Mouse (Mus musculus): ENCODE data around the gene Hyal5.

Hyal5 gene

DNA sequence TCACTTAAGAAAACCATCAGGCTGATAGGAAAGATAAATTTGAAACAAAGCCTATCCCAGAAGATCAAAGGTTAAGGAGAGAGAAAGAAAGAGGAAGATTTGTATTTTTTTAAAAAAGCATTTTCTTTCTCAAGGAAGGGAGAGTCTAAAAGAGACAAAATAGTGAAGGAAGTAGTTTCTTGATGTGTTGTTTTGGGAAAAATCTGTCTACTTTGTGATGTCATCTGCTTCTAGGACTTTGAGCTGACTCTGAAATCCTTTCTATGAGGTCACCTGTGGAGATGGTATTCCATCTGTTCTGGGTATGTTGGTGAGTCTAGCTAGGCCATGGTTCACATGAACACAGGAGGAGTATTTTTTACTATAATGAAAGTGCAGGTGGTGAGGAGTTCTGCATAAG, at the start of gene Hyal5:
Gene Hyal5, plus strand, starts transcription at position 301 of the 400 bp plus-strand sequence.
- DNase-seq (ENCODE audit: low read depth), result no peak

DNA sequence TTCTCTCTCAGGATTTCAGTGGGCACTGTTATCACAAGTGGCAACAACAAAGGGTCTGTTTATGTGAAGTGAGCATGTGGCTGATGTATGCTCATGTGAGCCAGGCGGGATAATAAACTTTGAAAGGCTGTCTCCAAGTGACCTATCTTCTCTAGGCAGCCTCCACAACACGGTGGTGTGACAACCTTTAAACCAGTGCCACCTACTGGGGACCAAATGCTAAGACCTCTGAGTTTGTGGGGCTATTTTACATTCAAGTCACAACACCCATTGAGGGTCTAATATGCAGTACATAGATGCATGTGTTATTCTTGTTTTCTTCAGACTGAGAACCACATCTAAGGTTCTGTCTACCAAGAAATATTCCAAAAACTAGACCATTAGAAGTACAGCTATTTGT, 35.7 kb upstream of the Hyal5 start:
- no peak for DNase-seq (ENCODE audit: low read depth)

DNA sequence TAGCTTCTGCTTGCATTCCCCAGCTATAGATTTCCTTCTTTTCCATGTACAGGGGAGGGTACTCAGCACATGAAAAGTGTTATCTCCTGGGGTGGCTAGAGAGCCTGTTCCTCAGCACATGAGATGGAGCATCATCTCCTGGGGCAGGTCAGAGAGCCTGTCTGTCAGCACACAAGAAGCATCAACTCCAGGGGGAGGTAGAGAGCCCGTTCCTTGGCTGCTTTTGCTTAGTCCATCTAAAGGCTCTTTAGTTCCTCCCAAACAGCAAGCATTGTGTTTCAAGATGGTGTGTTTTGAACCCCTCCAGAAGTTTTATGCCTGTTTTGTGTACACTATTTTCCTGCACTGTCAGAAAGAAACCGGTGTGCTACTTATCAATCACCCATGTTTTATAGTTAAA, 2.5 kb downstream of the Hyal5 start:
- DNase-seq (ENCODE audit: low read depth), result no peak

DNA sequence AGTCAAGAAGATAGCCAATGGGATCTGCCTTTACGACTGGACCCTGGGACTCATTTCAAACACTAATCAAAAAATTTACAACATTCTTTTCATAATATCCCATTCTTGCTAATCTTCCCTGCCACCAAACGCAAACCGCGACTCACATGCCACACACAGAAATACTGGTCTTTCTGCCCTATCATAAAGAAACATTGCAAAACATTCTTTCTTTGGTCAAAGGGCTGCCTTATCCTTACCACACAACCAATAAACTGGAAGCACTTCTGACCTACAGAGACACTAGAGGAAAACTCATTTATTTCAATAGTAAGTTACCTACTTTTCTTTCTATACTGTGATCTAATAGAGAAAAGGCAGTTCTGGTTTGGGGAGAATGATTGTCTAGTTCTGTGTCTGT, 5.9 kb downstream of the Hyal5 start:
- no peak for DNase-seq (ENCODE audit: low read depth)

GRCm38 (mm10) chr6:24894146-24894873, 36.5 kb downstream of the Hyal5 start:
- peak; percentile 3 for DNase-seq (ENCODE audit: low read depth)

GRCm38 (mm10) chr6:24894874-24895183, 37.0 kb downstream of the Hyal5 start:
- DNase-seq (ENCODE audit: low read depth), result no peak

- no peak for DNase-seq (ENCODE audit: low read depth)
Measured at GRCm38 (mm10) chr6:24905101-24905500, 47.3 kb downstream of the Hyal5 start.

GRCm38 (mm10) chr6:24907824-24908223, 50.0 kb downstream of the Hyal5 start:
- DNase-seq (ENCODE audit: low read depth), result no peak

- no peak for DNase-seq (ENCODE audit: low read depth)
Measured at GRCm38 (mm10) chr6:24910016-24910727, 52.4 kb downstream of the Hyal5 start.

GRCm38 (mm10) chr6:24910728-24911105, 52.9 kb downstream of the Hyal5 start:
- DNase-seq (ENCODE audit: low read depth), result no peak

DNA sequence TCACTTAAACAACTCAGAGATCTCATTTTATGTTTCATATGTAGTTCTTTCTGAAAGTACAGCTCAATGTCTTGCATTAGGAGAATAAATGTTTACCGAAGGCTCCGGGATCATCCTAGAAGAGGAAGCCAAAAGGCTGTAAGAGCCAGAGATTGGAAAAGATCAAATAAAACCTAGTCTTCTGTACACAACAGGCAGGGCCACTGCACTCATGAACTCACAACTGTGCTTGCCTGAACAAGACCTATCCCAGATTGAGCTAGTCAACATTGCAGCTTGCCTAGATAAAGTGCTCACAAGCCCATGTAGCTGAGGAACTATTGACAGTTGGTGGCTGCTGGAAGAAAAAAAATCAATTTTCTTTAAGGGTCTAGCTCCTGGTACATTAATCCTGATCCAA, 55.8 kb downstream of the Hyal5 start:
- no peak for DNase-seq (ENCODE audit: low read depth)

- no peak for DNase-seq (ENCODE audit: low read depth)
Measured at GRCm38 (mm10) chr6:24925076-24925785, 67.4 kb downstream of the Hyal5 start.
